Mouse (Mus musculus) kidney, adult 2 months (tissue): ENCODE measurements around the gene Pdzd2.

ENCODE experiments used
- CTCF ChIP-seq: fragments of 200-500 bp; conservative IDR thresholded peaks from 2 replicates; pipeline ENCODE4 v1.5.1; 2011; ENCODE audit warnings: low read depth, mild to moderate bottlenecking, control low read depth, low read length, moderate library complexity, mixed read lengths; ENCODE audit not compliant: insufficient read depth, insufficient read length
- POLR2A ChIP-seq: fragments of 200-500 bp; IDR thresholded peaks from one replicate; pipeline ENCODE4 v1.6.1; 2011; ENCODE audit warnings: low read depth, low read length, control low read depth

- TF ChIP-seq CTCF, result no peak
- no peak for TF ChIP-seq POLR2A
Measured at GRCm38 (mm10) chr15:12550376-12550775, 189.3 kb downstream of the Pdzd2 start.
